Comparison of ENCODE assay signal across 7 mouse cellular contexts in the genomic region with DNA sequence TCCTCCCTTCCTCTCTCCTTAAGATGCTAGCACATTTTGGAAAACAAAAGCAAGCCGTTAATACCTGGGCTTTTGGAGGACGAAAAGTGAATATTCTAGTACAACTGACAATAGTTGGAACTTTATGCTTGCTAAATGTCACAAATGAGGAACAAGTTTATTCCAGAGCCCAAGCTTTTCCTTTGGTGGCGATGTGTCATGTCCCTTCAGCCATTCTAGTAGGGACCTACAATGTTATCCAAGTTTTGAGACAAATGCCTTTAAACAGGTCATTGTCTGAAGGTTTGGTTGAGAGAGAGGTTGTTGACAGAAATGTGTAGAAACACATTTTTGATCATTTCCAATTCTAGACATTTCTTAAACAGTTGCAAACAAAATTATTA. TPM values are rescaled to one million over a fixed set of nuclear protein-coding genes. Genes with fewer than 3 reads are reported as not detected.
DNase-seq lines count a peak whose midpoint lies in the region; ATAC-seq lines count a peak whose summit lies in the region.

No protein-coding gene starts in this region.

- H3K4me2 ChIP-seq in lung, embryonic 15.5 days: peak overlapping the region; percentile 75
- peak overlapping the region; percentile 85 for H3K4me2 ChIP-seq in forebrain, embryonic 16.5 days (ENCODE audit: low read length)
- H3K4me2 ChIP-seq in limb, embryonic 13.5 days (replicated peaks): peak overlapping the region; percentile 72
- H3K4me2 ChIP-seq in stomach, embryonic 14.5 days (replicated peaks; ENCODE audit: low read depth, low read length): peak overlapping the region; percentile 51

- 16% methylated on average over 3 of the region's 3 CpGs for WGBS in lung, embryonic 15.5 days
- WGBS in forebrain, embryonic 16.5 days: 19% methylated on average over 3 of the region's 3 CpGs
- WGBS in limb, embryonic 13.5 days: 22% methylated on average over 3 of the region's 3 CpGs
- WGBS in stomach, embryonic 14.5 days: 19% methylated on average over 3 of the region's 3 CpGs

- H3K27ac ChIP-seq in lung, embryonic 15.5 days: peak overlapping the region; percentile 95
- H3K27ac ChIP-seq in forebrain, embryonic 16.5 days (ENCODE audit: low read length): peak overlapping the region; percentile 93
- peak overlapping the region; percentile 97; the same call in 1 of the 2 replicates for H3K27ac ChIP-seq in limb, embryonic 13.5 days
- peak overlapping the region; percentile 96; the same call in 1 of the 2 replicates for H3K27ac ChIP-seq in stomach, embryonic 14.5 days (ENCODE audit: low read length)

- H3K9me3 ChIP-seq in lung, embryonic 15.5 days: no peaks in the 10 kb centered on the region
- H3K9me3 ChIP-seq in forebrain, embryonic 16.5 days (ENCODE audit: control insufficient read depth, low read length): peaks cover 2% of the 10 kb centered on the region; the same call in 1 of the 2 replicates
- peaks cover 8% of the 10 kb centered on the region for H3K9me3 ChIP-seq in limb, embryonic 13.5 days
- no peaks in the 10 kb centered on the region for H3K9me3 ChIP-seq in stomach, embryonic 14.5 days (ENCODE audit: control insufficient read depth, low read depth, low read length)

- peaks cover 9% of the 10 kb centered on the region for H3K36me3 ChIP-seq in lung, embryonic 15.5 days
- H3K36me3 ChIP-seq in forebrain, embryonic 16.5 days (ENCODE audit: control insufficient read depth, insufficient read depth): peaks cover 9% of the 10 kb centered on the region
- peaks cover 39% of the 10 kb centered on the region for H3K36me3 ChIP-seq in limb, embryonic 13.5 days
- H3K36me3 ChIP-seq in stomach, embryonic 14.5 days (ENCODE audit: control insufficient read depth, insufficient read depth, low read length): peaks cover 8% of the 10 kb centered on the region; the same call in 1 of the 2 replicates

- H3K9ac ChIP-seq in lung, embryonic 15.5 days: peak overlapping the region; percentile 96; the same call in 1 of the 2 replicates
- peak overlapping the region; percentile 97 for H3K9ac ChIP-seq in forebrain, embryonic 16.5 days (replicated peaks; ENCODE audit: low read depth, low read length)
- peak overlapping the region; percentile 98 for H3K9ac ChIP-seq in limb, embryonic 13.5 days
- H3K9ac ChIP-seq in stomach, embryonic 14.5 days (replicated peaks; ENCODE audit: low read depth, low read length): no peak overlapping the region; the same call in 1 of the 2 replicates

- H3K4me1 ChIP-seq in lung, embryonic 15.5 days: peaks cover 14% of the 10 kb centered on the region
- H3K4me1 ChIP-seq in forebrain, embryonic 16.5 days (replicated peaks; ENCODE audit: control insufficient read depth, insufficient read depth, low read length): peaks cover 15% of the 10 kb centered on the region
- peaks cover 21% of the 10 kb centered on the region for H3K4me1 ChIP-seq in limb, embryonic 13.5 days
- H3K4me1 ChIP-seq in stomach, embryonic 14.5 days (ENCODE audit: control insufficient read depth, insufficient read depth, low read length): 0 out of 2 replicates have a peak, but pooled peaks cover 8% of the 10 kb centered on the region

- no peak for ATAC-seq in lung, embryonic 15.5 days (ENCODE audit: borderline replicate concordance, extremely low read depth, low FRiP score, low TSS enrichment)
- ATAC-seq in forebrain, embryonic 16.5 days: no peak; the same call in 1 of the 2 replicates
- ATAC-seq in limb, embryonic 13.5 days (ENCODE audit: low FRiP score, low read depth): no peak
- ATAC-seq in stomach, embryonic 14.5 days (ENCODE audit: insufficient number of reproducible peaks, insufficient read depth, low FRiP score, low read depth): no peak
- ATAC-seq in erythroblast, adult 5-6 weeks (replicated peaks; ENCODE audit: low FRiP score, poor library complexity, severe bottlenecking): no peak

- H3K4me3 ChIP-seq in lung, embryonic 15.5 days: peak overlapping the region; percentile 91
- H3K4me3 ChIP-seq in forebrain, embryonic 16.5 days (replicated peaks; ENCODE audit: low read length): peak overlapping the region; percentile 78
- peak overlapping the region; percentile 89 for H3K4me3 ChIP-seq in limb, embryonic 13.5 days
- peak overlapping the region; percentile 94 for H3K4me3 ChIP-seq in stomach, embryonic 14.5 days (ENCODE audit: low read depth, low read length)

- no peak for DNase-seq in lung, postnatal 36 days
- DNase-seq in layer of hippocampus, postnatal 10 days (ENCODE audit: low spot score in 2 of 2): no peak

- H3K27me3 ChIP-seq in lung, embryonic 15.5 days: no peaks in the 10 kb centered on the region
- H3K27me3 ChIP-seq in forebrain, embryonic 16.5 days (replicated peaks; ENCODE audit: control insufficient read depth, insufficient read depth, low read length): no peaks in the 10 kb centered on the region
- H3K27me3 ChIP-seq in limb, embryonic 13.5 days: no peaks in the 10 kb centered on the region
- H3K27me3 ChIP-seq in stomach, embryonic 14.5 days (ENCODE audit: control insufficient read depth, insufficient read depth, low read length): no peaks in the 10 kb centered on the region

RNA-seq across cellular contexts. Expression of a gene that starts 1.2 kb away (rescaled TPM):
- 13.2 and 13.9 TPM in 2 replicates for polyA plus RNA-seq in lung, embryonic 15.5 days (2015; fragmentation: Nextera tagmentation; extraction: Ambion mirVana)
- polyA plus RNA-seq in forebrain, embryonic 16.5 days (2015; fragmentation: Nextera tagmentation; extraction: Ambion mirVana): 7.0 and 7.8 TPM in 2 replicates
- 22.6 and 22.7 TPM in 2 replicates for polyA plus RNA-seq in limb, embryonic 13.5 days (2015; fragmentation: Nextera tagmentation; extraction: Ambion mirVana)
- 29.2 and 29.6 TPM in 2 replicates for polyA plus RNA-seq in stomach, embryonic 14.5 days (2014; fragmentation: Nextera tagmentation; extraction: Ambion mirVana)
- 10 to 100 TPM; 29.8 to 32.3 TPM for total RNA-seq in layer of hippocampus, postnatal 10 days (2021)
- total RNA-seq in erythroblast, adult 5-6 weeks (2015; ENCODE audit: low replicate concordance): 0.21 and 0.38 TPM in 2 replicates
- 0.26 and 0.84 TPM in 2 replicates for total RNA-seq in erythroblast, adult 5-6 weeks (2017; ENCODE audit: low replicate concordance)

RNA-seq across cellular contexts. Expression of a gene that starts 25.5 kb away (rescaled TPM):
- 3.7 and 5.2 TPM in 2 replicates for polyA plus RNA-seq in lung, embryonic 15.5 days (2015; fragmentation: Nextera tagmentation; extraction: Ambion mirVana)
- polyA plus RNA-seq in forebrain, embryonic 16.5 days (2015; fragmentation: Nextera tagmentation; extraction: Ambion mirVana): 12.1 and 43.3 TPM in 2 replicates
- polyA plus RNA-seq in limb, embryonic 13.5 days (2015; fragmentation: Nextera tagmentation; extraction: Ambion mirVana): 11.1 and 11.3 TPM in 2 replicates
- 8.2 and 78.1 TPM in 2 replicates for polyA plus RNA-seq in stomach, embryonic 14.5 days (2014; fragmentation: Nextera tagmentation; extraction: Ambion mirVana)
- total RNA-seq in layer of hippocampus, postnatal 10 days (2021): 1 to 10 TPM; 3.3 to 3.5 TPM
- 4.4 and 16.3 TPM in 2 replicates for total RNA-seq in erythroblast, adult 5-6 weeks (2015; ENCODE audit: low replicate concordance)
- 4.9 and 5.9 TPM in 2 replicates for total RNA-seq in erythroblast, adult 5-6 weeks (2017; ENCODE audit: low replicate concordance)

RNA-seq across cellular contexts. Expression of a gene that starts 47.7 kb away (rescaled TPM):
- polyA plus RNA-seq in lung, embryonic 15.5 days (2015; fragmentation: Nextera tagmentation; extraction: Ambion mirVana): 10.8 and 12.1 TPM in 2 replicates
- polyA plus RNA-seq in forebrain, embryonic 16.5 days (2015; fragmentation: Nextera tagmentation; extraction: Ambion mirVana): 11.9 and 13.4 TPM in 2 replicates
- polyA plus RNA-seq in limb, embryonic 13.5 days (2015; fragmentation: Nextera tagmentation; extraction: Ambion mirVana): 14.6 and 16.3 TPM in 2 replicates
- 16.6 and 17.2 TPM in 2 replicates for polyA plus RNA-seq in stomach, embryonic 14.5 days (2014; fragmentation: Nextera tagmentation; extraction: Ambion mirVana)
- 10 to 100 TPM; 13.2 to 14.9 TPM for total RNA-seq in layer of hippocampus, postnatal 10 days (2021)
- 1.9 and 5.0 TPM in 2 replicates for total RNA-seq in erythroblast, adult 5-6 weeks (2015; ENCODE audit: low replicate concordance)
- 1.1 and 3.3 TPM in 2 replicates for total RNA-seq in erythroblast, adult 5-6 weeks (2017; ENCODE audit: low replicate concordance)
